Mouse (Mus musculus) mesoderm, embryonic 11.5 days (tissue): ENCODE measurements at regions not wholly inside any gene's neighbourhood (a gene's known extent, or its start where the extent isn't known, plus 50 kb on each side); places are given as distances from the start of the nearest gene placed in this dataset.
"Not testable (repeated sequence)": the region's sequence is repeated elsewhere in the genome, so short reads cannot be mapped to it uniquely, and the experiment has no call there.

Source experiments
- DNase-seq: peaks from one replicate; pipeline ENCODE4 v3.0.0-alpha.2; 2012; ENCODE audit warnings: low read depth, low spot score

DNA sequence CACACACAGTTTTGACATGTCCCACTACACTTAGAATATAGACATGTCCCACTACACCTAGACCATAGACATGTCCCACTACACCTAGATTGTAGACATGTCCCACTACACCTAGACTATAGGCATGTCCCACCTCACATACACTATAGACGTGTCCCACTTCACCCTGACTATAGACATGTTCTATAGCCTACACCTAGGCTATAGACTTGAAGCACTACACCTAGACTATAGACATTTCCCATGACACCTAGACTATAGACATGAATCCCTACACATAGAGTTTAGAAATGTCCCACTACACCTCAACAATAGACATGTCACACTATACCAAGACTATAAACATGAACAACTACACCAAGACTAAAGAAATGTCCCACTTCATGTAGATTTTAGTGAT lies 2580.9 kb downstream of the Gm37988 start:
- DNase-seq: no peak

DNA sequence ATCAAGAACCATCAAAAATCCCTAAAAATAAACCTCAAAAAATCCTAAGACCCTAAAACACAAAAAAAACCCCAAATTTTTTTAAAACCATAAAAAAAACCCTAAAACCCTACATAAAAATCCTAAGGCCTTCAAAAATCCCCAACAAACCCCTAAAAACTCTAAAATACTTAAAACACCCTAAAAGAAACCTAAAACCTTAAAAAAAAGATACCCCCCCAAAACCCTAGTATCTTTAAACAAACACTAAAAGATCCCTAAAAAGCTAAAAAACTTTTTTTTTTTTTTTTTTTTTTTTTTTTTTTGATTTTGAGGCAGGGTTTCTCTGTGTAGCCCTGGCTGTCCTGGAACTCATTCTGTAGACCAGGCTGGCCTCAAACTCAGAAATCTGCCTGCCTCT lies 2585.8 kb downstream of the Gm37988 start:
- DNase-seq: no peak

DNA sequence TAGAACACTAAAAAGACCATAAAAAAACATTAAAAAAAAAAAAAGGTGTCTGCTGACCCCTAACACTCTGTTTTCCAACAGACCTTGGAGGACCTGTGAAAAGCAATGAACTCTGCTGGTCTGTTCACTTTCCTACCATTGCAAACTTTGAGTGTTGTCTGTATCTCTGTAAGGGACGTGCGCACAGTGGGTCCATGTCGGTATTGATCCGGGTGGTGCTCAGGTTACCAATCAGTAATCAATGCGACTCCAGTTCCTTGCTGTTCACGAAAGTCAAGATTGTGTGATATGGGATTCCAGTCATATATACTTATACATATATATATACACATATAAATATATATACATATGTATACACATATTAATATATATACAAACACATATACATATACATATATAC lies 2586.5 kb downstream of the Gm37988 start:
- DNase-seq: no peak

DNA sequence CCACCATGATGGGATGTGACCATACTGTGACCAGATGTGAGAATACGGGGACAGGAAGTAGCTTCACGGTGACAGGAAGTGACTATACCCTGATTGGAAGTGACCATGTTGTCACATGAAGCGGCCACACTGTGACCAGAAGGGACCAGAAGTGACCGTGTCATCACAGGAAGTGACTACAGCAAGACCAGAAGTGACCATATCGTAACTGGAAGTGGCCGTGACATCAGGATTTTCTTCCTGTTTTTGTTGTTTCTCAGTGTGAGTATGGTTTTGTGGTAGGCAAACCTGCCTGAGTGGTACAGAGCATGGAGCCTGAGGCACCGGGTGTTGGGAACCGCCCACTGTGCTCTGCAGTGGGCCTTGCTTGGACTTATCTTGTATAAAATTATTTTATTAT lies 2587.8 kb downstream of the Gm37988 start:
- peak; percentile 67 for DNase-seq

DNA sequence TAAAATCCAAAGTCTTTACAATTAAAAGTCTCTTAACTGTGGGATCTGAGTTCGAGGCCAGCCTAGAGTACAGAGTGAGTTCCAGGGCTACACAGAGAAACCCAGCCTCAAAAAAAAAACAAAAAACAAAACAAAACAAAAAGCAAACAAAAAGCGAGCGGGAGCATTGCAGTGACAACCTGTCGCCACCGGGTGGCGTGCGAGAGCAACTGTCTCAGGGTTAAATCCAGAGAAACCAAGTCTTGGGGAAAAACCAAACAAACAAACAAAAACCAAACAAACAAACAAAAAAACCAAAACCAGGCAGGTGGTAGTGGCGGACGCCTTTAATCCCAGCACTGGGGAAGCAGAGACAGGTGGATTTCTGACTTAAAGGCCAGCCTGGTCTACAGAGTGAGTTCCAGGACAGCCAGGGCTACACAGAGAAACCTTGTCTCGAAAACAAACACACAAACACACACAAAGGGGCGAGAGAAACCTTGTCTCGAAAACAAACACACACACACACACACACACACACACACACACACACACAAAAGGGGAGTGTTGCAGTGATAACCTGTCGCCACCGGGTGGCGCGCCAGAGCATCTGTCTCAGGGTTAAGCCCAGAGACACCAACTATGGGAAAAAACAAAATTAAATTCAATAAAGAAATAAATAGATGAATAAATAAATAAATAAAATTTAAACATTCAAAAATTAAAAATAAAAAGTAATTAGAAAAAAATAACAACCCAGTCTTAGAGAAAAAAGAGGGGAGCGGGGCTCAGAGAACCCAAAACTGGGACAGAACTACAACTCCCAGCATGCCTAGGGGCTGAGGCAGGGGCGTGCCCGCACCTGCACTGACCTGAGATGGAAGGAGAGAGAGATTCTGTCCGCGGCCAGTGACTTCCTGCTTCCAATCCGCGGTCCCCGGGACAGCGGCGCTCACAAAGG lies 2589.4 kb downstream of the Gm37988 start:
- DNase-seq: peak; percentile 86

DNA sequence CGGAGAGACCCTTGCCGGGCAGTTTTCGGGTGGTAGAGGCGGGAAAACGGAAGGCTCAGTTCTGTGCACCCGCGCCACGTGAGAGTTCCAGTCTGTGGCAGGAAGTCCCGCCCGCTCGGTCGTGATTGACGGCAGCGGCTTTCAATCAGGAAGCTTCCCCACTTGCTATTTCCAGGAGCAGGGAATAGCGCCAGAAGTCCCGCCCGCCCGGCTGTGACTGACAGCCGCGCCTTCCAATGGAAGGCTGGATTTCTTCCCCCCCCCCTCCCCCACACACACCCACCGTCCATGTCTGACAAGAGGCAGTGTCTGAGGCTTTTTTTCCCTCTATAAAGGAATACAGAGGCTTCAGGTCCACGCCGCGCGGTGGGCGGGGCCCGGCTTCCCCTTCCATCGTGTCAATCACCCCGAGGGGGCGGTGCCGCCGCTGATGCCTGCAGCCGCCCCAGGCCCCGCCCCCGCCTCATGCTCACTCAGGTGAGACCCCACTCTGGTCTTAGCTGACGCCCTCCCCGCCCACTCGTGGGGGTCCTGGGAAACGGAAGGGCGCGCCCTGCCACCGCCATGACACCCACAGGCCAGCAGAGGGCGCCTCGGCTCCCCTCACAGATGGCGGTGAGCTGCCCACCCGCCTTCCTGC lies 2590.2 kb downstream of the Gm37988 start:
- peak; percentile 98 for DNase-seq

DNA sequence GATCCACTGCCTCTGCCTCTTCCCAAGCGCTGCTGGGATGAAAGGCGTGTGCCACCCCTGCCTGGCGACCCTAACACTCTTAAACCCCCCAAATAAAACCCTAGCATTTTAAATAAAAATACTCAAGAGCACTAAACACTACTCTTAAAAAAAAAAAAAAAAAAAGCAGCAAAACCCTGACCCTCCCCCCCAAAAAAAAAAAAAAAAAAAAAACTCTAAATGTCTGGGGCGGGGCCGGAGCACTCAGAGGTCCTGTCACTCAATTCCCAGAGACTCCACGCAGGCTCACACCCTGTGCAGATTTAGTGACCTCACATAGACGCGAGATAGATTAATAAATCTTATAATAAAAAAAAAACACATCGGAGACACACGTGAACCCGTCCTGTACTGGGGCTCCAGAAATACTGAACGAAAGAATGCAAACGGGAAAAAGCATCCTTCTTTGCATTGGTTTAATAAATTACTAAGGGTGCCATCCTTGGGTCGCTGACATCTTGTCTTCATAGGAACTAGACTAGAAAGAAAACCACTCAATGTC lies 2591.1 kb downstream of the Gm37988 start:
- DNase-seq: no peak

DNA sequence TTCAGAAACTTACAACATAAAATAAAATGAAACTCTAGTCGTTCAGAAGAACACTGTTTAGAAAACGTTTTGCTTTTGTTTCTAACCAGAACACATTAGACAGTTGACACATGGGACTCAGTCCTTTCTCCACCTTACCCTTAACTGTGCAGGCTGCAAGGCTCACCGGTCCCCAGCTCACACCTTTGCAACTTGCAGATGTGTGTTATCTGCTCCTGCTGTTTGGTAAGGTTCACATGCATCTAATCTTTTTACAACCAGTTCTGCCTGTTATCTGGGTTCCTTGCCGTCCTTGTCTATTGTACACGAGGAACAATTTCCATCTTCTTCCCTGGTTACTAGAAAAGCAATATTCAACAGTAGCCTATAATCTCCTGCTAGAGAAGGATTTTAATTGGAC lies 2598.0 kb downstream of the Gm37988 start:
- DNase-seq: not testable (repeated sequence)

DNA sequence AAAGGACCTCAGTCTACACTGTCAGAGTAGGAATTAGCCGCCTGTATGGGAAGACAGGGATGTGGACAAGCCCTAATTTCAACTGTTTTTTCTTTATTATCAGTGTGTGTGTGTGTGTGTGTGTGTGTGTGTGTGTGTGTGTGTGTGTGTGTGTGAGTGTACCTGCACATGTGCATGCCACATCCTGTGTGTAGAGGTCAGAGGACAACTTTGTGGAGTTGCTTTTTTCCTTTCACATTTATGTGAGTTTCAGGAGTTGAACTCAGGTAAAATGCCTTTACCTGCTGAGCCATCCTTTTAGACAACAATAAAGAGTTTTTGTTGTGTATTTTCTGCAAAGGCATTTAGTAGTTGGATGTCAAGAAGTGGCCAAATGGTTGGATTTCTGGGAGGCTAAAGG lies 2606.8 kb downstream of the Gm37988 start:
- DNase-seq: no peak

DNA sequence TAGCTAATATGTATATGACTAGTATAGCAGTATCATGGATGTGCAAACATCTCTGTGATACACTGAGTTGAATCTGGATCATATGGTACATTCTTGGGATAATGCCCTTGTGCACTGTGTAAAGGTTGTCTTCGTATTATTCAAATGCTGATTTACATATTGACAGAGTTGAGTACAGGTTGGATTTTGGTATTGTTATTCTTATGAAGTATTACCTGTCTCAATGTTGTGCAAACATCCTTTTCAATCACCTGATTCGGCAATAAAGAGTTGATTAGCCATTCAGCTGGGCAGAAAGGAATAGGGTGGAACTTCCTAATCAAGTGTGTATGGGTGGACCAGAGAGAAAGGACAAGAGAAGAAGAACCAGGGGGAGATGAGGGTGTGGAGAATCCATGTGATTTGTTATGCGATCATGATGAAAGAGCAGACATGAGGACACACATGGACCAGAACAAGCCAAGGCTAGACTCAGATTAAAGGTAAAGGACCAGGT lies 2644.0 kb downstream of the Gm37988 start:
- no peak for DNase-seq

DNA sequence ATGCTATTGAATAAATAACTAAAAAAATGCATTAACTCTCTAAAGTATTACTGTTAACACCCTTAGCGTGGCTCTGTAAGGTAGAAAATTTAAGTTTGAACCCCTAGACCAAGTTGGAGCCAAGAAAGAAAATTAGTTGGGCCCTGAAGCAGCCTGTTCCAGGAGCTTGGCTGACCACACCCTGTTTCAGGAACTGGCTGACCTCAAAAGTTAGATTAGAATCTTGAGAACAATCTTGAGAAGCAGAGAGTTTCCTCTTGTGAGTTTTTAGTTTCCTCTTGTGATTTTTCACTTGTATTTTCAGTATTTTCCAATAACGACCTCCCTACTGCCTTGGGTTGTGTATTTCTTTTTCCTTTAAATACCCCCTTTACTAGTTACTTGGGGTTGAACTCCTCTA lies 2647.2 kb downstream of the Gm37988 start:
- no peak for DNase-seq

DNA sequence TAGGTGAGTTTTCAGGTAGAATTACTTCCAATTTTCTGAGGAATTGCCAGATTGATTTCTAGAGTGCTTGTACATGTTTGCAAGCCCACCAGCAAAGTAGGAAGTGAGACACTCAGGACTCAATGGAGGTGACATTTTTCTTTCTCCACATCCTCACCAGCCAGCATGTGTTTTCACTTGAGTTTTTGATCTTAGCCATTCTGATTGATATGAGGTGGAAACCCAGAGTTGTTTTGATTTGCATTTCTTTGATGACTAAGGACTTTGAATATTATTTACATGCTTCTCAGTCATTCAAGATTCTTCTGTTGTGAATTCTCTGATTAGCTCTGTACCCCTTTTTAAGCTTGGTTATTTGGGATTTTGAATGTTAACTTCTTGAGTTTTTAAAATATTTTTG lies 2650.2 kb downstream of the Gm37988 start:
- DNase-seq: no peak

DNA sequence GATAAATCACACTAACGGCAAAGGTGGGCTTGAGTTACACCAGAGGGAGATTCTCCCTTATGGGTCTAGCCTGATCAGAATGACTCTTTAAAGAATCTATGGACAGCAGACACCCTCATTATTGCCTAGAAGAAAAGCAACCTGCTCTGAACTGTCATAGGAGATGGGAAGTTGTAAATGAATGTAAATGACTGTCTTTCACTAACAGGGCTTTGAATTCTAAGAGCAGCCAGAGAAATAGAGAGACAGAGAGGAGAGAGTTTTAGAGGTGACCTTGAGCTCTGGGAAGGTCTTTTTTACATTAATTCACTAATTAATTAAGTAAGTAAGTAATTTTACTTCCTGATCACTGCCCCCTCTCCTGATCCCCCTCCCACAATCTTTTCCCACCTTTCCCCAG lies 2686.4 kb downstream of the Gm37988 start:
- no peak for DNase-seq

DNA sequence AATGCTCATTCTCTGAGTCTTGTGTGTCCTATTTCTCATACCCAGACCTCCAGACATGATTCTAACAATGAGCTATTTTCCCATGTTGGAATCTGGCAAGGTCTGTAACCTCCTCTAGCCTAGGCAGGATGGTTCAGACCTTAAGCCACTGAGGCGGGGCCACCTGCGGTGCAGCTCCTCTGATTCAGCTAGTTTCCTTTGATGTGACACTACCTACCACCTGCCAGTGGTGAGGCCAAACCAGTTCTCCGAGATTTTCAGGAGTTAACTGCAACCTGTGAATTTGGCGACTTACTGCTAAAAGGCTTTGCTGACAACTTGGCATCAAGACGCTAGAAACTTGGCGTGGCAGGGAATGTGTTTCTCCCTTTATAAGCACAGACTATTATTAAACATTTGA lies 2691.3 kb downstream of the Gm37988 start:
- DNase-seq: no peak

DNA sequence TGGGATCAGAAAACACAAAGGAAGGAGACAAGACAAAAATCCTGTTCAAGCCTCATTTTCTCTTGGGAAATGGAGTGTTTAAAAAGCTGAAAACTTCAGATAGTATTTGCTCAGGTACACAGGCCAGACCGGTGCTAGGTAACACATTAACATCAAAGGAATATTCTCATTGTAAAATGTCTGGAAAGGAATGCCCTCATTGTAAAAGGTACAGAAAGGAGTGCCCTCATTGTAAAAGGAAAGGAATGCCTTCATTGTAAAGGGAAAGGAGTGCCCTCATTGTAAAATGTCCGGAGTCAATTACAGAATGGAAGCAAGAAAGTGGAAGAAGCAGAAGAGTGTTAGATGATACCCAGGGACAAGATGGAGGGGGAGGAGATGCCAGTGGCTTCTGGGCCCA lies 2694.7 kb downstream of the Gm37988 start:
- no peak for DNase-seq

DNA sequence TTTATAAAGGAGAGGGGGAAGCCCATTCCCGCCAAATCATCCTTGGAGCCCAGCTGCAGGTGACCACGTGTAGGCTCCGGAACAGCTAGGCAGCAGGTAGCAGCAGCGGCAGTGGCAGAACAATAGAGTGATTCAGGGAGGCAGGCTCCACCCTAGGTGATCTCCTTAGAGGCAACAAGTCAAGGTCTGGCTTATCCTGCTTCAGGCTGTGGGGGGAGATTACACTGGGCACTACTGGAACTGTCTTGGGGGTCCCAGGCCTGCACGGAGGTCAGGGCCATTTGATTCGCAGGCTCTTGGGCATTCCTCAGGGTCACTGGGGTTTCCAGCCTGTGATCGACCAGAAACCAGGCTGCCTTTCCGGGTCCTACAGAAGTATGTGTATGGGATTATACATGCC lies 2711.1 kb downstream of the Gm37988 start:
- no peak for DNase-seq

DNA sequence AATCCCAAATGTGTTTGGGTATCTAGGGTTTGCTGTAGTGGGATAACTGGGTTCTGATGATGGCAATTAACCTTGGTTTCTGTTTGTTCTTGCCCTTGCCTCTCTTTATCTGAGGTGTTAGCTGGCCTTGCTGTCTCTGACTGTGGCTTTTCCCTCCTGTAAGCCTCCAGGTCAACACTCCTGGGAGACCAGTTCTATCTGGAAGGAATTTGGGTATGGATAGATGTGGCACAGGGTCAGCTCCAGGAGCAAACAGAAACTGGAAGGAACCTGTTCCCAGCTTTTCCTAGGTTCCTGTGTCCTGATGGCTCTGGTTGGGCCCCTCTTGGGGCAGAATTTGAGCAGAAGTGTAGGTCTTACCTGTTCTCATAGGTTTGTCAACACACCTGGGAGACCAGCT lies 2725.8 kb downstream of the Gm37988 start:
- DNase-seq: no peak

DNA sequence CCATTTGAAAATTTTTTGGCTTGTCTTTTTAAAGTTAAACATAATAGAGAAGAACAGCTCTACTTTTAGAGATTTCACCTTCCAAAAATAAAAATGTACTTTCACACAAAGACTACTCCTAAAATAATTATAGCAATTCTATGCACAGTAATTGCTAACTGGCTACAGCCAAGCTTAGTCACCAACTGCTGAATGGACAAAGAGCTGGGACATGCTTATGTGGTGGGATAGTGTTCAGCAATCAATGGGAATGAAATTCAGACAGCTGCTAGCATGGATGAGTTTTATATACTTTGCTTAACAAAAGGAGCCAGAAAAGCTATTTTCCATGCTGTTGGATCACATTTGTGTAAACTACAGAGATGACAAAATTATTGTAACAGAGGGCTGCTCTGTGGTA lies 2727.5 kb downstream of the Gm37988 start:
- DNase-seq: no peak

DNA sequence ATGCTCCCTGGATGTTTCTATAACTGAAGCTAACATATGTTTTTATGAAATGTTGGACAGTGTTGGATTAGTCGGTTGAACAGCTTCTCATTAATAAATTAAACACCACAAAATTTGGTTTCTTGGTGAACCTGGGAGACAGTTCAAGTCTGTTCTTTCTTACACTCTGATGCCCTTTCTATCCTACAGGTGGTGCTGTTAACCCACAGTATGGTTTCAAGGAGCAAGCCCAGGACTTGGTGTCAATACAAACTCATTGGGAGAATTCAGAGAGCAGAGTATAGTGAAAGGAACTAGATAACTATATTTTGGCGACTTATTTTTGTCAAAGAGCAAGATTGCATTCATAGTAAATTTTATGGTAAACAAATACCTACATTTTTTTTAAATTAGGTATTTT lies 2735.8 kb downstream of the Gm37988 start:
- peak; percentile 56 for DNase-seq

DNA sequence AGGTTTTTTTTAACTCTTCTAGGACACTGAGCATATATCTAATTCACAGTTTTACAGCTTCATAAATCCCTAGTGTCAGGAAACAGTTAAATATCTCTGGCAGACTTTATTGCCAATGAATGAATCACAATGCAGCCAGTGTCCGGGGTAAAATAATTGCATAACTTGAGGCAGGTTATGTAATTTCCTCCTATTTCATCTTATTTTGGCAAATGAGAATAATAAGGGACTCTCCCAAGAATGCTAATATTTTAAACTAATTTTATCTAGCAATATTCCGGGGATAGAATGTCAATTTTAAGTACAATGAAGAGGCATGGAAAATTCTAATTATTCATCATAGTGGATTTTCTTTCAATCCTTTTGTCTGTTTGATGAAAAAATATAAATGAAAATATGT lies 2740.6 kb downstream of the Gm37988 start:
- DNase-seq: no peak

DNA sequence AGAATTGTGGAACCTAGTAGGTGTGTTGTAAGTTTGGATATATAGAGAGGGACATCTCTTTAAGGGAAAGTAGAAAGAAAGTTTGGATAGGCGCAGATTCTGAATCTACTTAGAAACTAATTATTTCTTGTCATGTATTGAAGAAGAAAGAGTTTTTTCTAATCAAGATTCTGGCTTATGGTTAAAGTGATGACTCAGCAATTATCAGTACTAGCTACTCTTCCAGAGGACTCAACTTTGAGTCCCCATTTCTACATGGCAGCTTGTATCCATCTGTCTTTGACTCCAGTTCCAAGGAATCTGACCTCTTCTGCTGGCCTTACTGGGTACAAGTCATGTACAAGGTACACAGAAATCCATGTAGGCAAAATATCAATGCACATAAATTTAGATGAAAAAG lies 2767.1 kb downstream of the Gm37988 start:
- no peak for DNase-seq

DNA sequence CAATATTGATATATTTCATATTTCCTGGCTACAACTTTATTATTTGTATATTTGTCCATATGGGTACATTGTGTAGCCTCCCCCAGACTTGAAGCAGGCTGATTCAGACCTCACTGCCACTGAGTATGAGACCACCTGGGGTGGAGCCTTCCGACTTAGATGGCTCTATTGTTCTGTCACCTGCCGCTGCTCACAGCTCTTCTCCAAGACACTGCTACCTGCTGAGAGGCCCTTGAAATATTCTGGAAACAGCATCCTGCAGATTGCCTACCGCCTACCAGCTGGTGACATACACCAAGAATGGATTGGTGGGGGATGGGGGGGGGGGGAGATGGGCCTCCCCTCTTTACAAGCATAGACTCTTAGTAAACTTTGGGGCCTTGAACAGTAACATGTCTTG lies 2778.7 kb downstream of the Gm37988 start:
- no peak for DNase-seq

DNA sequence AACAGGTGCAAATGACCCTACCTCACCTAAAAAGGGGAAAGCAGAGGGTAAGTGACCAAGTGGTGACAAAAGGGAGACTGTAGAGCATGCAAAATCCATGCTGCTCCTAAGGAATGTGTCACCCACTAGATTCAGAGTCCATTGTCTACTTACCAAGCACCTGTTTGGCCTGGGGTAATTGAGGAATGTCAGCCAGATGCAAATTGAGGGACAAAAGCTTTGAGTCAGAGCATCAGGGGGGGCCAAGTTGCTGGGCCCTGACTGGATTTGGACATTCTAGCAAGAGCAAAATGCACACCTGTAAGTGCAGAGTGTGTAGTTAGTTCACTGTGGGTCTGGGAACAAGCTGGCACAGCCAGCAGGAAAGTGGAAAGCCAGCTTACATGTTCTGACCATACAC lies 2783.6 kb downstream of the Gm37988 start:
- no peak for DNase-seq
